Mouse (Mus musculus) left cerebral cortex, adult 2 months (tissue): ENCODE measurements around the gene Fosb. TPM values are rescaled to one million over a fixed set of nuclear protein-coding genes. Genes with fewer than 3 reads are reported as not detected.

Source experiments
- DNase-seq, 2 experiments: peaks; one replicate each; pipeline ENCODE4 v3.0.0; 2021 to 2022; ENCODE audit warnings: low spot score in 2 of 2, mixed read lengths in 1 of 2; ENCODE audit errors: extremely low spot score in 1 of 2
- H3K27ac ChIP-seq: fragments of 200-600 bp; 2 replicates; pipeline ENCODE4 v1.8.1; 2022
- H3K4me3 ChIP-seq: fragments of 200-600 bp; 2 replicates; pipeline ENCODE4 v1.8.1; 2022
- CTCF ChIP-seq: fragments of 200-600 bp; IDR thresholded peaks from 2 replicates; pipeline ENCODE4 v1.8.1; 2022; ENCODE audit warnings: antibody characterized with exemption, mild to moderate bottlenecking, moderate library complexity
- intact Hi-C: fragments of 180-260 bp; cut with DNase I; formaldehyde crosslinking; loops from one replicate; pipeline ENCODE4 v1.15.1; 2025
- total RNA-seq, 2 experiments: library from RNA; stranded (reverse); gene quantifications; 2 replicates each; pipeline ENCODE4 v1.2.3; 2021

The Fosb gene
- total RNA-seq, 2 experiments from 2014 or later = 27.0 to 59.5 TPM

GRCm38 (mm10) chr7:19270509-19271237, 39.2 kb downstream of the Fosb start:
- no peak for TF ChIP-seq CTCF
- peak overlapping the region; percentile 98 for H3K4me3 ChIP-seq
- peak overlapping the region; percentile 72 for H3K27ac ChIP-seq
- no peak for DNase-seq
- intact Hi-C loops = no loop called here

- Histone ChIP-seq H3K27ac (peak overlapping the region; percentile 72), H3K4me3 (peak overlapping the region; percentile 98)
- intact Hi-C loops = no loop called here
These were observed 40.0 kb downstream of the Fosb start for GRCm38 (mm10) chr7:19269721-19270441.

GRCm38 (mm10) chr7:19268993-19269681, 40.7 kb downstream of the Fosb start:
- Histone ChIP-seq H3K4me3 (peak overlapping the region; percentile 98; the same call in 1 of the 2 replicates), H3K27ac (peak overlapping the region; percentile 24)
- intact Hi-C loops = no loop called here
- no peak for DNase-seq
- TF ChIP-seq CTCF = no peak

More at GRCm38 (mm10) chr7:19269721-19270441, 40.0 kb downstream of the Fosb start:
- no peak for TF ChIP-seq CTCF
- DNase-seq = no peak

- intact Hi-C loops = no loop called here
- Histone ChIP-seq H3K4me3 (no peak overlapping the region), H3K27ac (no peak overlapping the region)
- DNase-seq = no peak
- TF ChIP-seq CTCF = no peak
These were observed 42.8 kb downstream of the Fosb start for GRCm38 (mm10) chr7:19267051-19267450.

- H3K27ac ChIP-seq = no peak overlapping the region
These were observed 43.7 kb downstream of the Fosb start for GRCm38 (mm10) chr7:19265928-19266822.

GRCm38 (mm10) chr7:19265147-19265546, 44.7 kb downstream of the Fosb start:
- intact Hi-C loops = no loop called here
- TF ChIP-seq CTCF = no peak
- no peak for DNase-seq
- H3K4me3 ChIP-seq = no peak overlapping the region
- H3K27ac ChIP-seq = no peak overlapping the region

More at GRCm38 (mm10) chr7:19265928-19266822, 43.7 kb downstream of the Fosb start:
- no peak overlapping the region for H3K4me3 ChIP-seq
- no peak for TF ChIP-seq CTCF
- DNase-seq = no peak
- intact Hi-C loops = no loop called here

- no peak overlapping the region for H3K4me3 ChIP-seq
- DNase-seq = no peak
- no peak overlapping the region for H3K27ac ChIP-seq
- no peak for TF ChIP-seq CTCF
- intact Hi-C loops = no loop called here
These were observed 51.5 kb downstream of the Fosb start for GRCm38 (mm10) chr7:19258336-19258735.

- DNase-seq = peak; percentile 29 to 45
- Histone ChIP-seq H3K27ac (no peak overlapping the region), H3K4me3 (no peak overlapping the region)
- intact Hi-C loops = no loop called here
- TF ChIP-seq CTCF = no peak
These were observed 52.3 kb downstream of the Fosb start for GRCm38 (mm10) chr7:19257390-19258022.

- Histone ChIP-seq H3K4me3 (no peak overlapping the region), H3K27ac (no peak overlapping the region)
- TF ChIP-seq CTCF = no peak
- intact Hi-C loops = no loop called here
- no peak for DNase-seq
These were observed 53.3 kb downstream of the Fosb start for GRCm38 (mm10) chr7:19256567-19256966.

- DNase-seq = no peak
- intact Hi-C loops = no loop called here
- Histone ChIP-seq H3K27ac (no peak overlapping the region), H3K4me3 (no peak overlapping the region)
- no peak for TF ChIP-seq CTCF
These were observed 54.5 kb downstream of the Fosb start for GRCm38 (mm10) chr7:19255395-19255794.

- Histone ChIP-seq H3K4me3 (no peak overlapping the region), H3K27ac (no peak overlapping the region)
- intact Hi-C loops = no loop called here
- TF ChIP-seq CTCF = no peak
- no peak for DNase-seq
These were observed 56.4 kb downstream of the Fosb start for GRCm38 (mm10) chr7:19253437-19253836.

Other genes starting within 250 kb of the Fosb start
- gene Dmwd, start 233.8 kb downstream of the Fosb start, total RNA-seq = 100 to 1,000 TPM; 141 to 143 TPM
- 10 to 100 TPM; 35.2 to 50.4 TPM for gene Dmpk, start 226.2 kb downstream of the Fosb start, total RNA-seq
- gene Six5, start 215.5 kb downstream of the Fosb start, total RNA-seq = 1 to 10 TPM; 1.9 to 2.0 TPM
- under 1 TPM; 0.21 to 0.27 TPM for gene Gm4969, start 191.7 kb downstream of the Fosb start, total RNA-seq
- 10 to 100 TPM; 13.4 to 14.3 TPM for gene Fbxo46, start 190.2 kb downstream of the Fosb start, total RNA-seq
- gene Qpctl, start 160.8 kb downstream of the Fosb start, total RNA-seq = 10 to 100 TPM; 14.8 to 16.3 TPM
- 10 to 100 TPM; 69.8 to 73.3 TPM for gene Snrpd2, start 160.3 kb downstream of the Fosb start, total RNA-seq
- gene Gipr, start 143.9 kb downstream of the Fosb start, total RNA-seq = 1 to 10 TPM; 1.8 to 1.9 TPM
- 100 to 1,000 TPM; 131 to 138 TPM for gene Eml2, start 133.6 kb downstream of the Fosb start, total RNA-seq
- gene Gpr4, start 97.5 kb downstream of the Fosb start, total RNA-seq = 1 to 10 TPM; 2.4 to 3.8 TPM
- 10 to 100 TPM; 42.7 to 46.8 TPM for gene Opa3, start 81.7 kb downstream of the Fosb start, total RNA-seq
- gene Vasp, start 38.2 kb downstream of the Fosb start, total RNA-seq = 10 to 100 TPM; 13.2 to 14.6 TPM
- not detected for gene Ppm1n, start 30.0 kb downstream of the Fosb start, total RNA-seq
- 100 to 1,000 TPM; 110 to 122 TPM for gene Rtn2, start 27.4 kb downstream of the Fosb start, total RNA-seq
- 10 to 100 TPM; 48.9 to 51.8 TPM for gene Ercc1, start 34.7 kb upstream of the Fosb start, total RNA-seq
- gene Cd3eap, start 49.4 kb upstream of the Fosb start, total RNA-seq = 10 to 100 TPM; 17.0 to 17.8 TPM
- gene Ppp1r13l, start 49.7 kb upstream of the Fosb start, total RNA-seq = 1 to 10 TPM; 7.7 to 7.8 TPM
- gene Ercc2, start 72.0 kb upstream of the Fosb start, total RNA-seq = 10 to 100 TPM; 37.2 TPM
- 1 to 10 TPM; 2.4 to 4.1 TPM for gene Klc3, start 94.1 kb upstream of the Fosb start, total RNA-seq
- not detected for gene Ckm, start 94.7 kb upstream of the Fosb start, total RNA-seq
- gene Mark4, start 148.8 kb upstream of the Fosb start, total RNA-seq = 10 to 100 TPM; 79.1 to 79.5 TPM
- under 1 TPM; 0.26 to 0.36 TPM for gene Exoc3l2, start 153.3 kb upstream of the Fosb start, total RNA-seq
- gene Bloc1s3, start 198.3 kb upstream of the Fosb start, total RNA-seq = 1 to 10 TPM; 6.7 to 7.9 TPM
- 10 to 100 TPM; 16.6 to 18.4 TPM for gene Trappc6a, start 198.3 kb upstream of the Fosb start, total RNA-seq
- gene Nkpd1, start 207.8 kb upstream of the Fosb start, total RNA-seq = under 1 TPM; 0.44 to 0.84 TPM